Mouse (Mus musculus): Measurements from ENCODE around the gene Iqca. TPM values are rescaled to one million over a fixed set of nuclear protein-coding genes. Genes with fewer than 3 reads are reported as not detected.

Gene Iqca
- total and polyA plus RNA-seq, 2 experiments from 2014 or later, result not detected

GRCm38 (mm10) chr1:90100360-90101232 lies 52.6 kb downstream of the Iqca start:
- no peak for ATAC-seq (ENCODE audit: insufficient read depth, low read depth)
- no peak for TF ChIP-seq EP300 (IDR thresholded peaks at IDR 0.05; ENCODE audit: low read depth)
- TF ChIP-seq CTCF (IDR thresholded peaks at IDR 0.05; ENCODE audit: low read depth), result no peak
- DNase-seq (ENCODE audit: low spot score), result no peak

DNA sequence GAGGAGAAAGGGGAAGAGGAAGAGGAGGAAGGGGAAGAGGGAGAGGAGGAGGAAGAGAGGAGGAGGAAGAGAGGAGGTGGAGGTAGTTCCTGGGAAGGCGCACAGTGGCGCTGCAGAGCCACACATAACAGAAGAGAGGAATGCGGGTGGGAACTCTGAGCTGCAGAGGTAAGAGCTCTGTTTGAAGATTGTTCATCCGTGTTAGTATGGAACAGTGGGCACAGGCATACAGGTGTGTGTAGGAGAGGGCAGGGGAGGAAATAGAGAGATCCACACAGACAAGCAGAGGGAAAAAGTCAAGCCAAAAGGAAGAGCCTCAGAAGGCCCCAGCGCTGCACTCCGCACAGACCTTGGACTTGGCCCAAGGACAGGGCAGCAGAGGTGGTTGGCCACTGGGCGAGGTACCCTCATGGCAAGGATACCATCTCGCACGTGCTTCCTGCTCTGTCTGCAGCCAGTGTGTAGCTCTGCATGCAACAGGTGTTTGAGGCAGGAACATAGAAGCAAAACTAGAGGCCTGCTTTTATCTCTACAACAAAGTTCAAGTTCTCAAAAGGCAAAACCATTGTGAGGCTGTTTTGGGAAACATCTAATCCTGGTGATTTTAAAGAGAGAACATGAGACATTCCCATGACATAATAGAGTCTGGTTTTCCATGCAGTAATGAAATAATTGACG lies 60.2 kb downstream of the Iqca start:
- Histone ChIP-seq H3K9me3 (replicated peaks; ENCODE audit: control insufficient read depth, low read length) (peaks cover 5% of the 10 kb centered on the region), H3K27ac (ENCODE audit: low read depth) (no peak overlapping the region), H3K27me3 (ENCODE audit: control insufficient read depth, insufficient read depth, low read length) (no peaks in the 10 kb centered on the region), H3K4me2 (ENCODE audit: low read depth, low read length) (no peak overlapping the region), H3K9ac (replicated peaks; ENCODE audit: low read depth, low read length) (no peak overlapping the region), H3K36me3 (replicated peaks; ENCODE audit: control insufficient read depth, insufficient read depth, low read length) (no peaks in the 10 kb centered on the region), H3K4me3 (ENCODE audit: low read depth, low read length) (no peak overlapping the region), H3K4me1 (ENCODE audit: control insufficient read depth, insufficient read depth) (no peaks in the 10 kb centered on the region)
- no peak for TF ChIP-seq EP300 (IDR thresholded peaks at IDR 0.05; ENCODE audit: low read depth)
- TF ChIP-seq CTCF (IDR thresholded peaks at IDR 0.05; ENCODE audit: low read depth), result no peak
- 76% methylated on average over 10 of the region's 10 CpGs for WGBS
- ATAC-seq (ENCODE audit: insufficient read depth, low read depth) (no peak), DNase-seq (ENCODE audit: low spot score) (no peak)

More at GRCm38 (mm10) chr1:90100360-90101232, 52.6 kb downstream of the Iqca start:
- Histone ChIP-seq H3K9ac (replicated peaks; ENCODE audit: low read depth, low read length) (no peak overlapping the region), H3K27me3 (ENCODE audit: control insufficient read depth, insufficient read depth, low read length) (no peaks in the 10 kb centered on the region), H3K4me3 (ENCODE audit: low read depth, low read length) (no peak overlapping the region), H3K27ac (ENCODE audit: low read depth) (no peak overlapping the region), H3K4me2 (ENCODE audit: low read depth, low read length) (no peak overlapping the region), H3K4me1 (ENCODE audit: control insufficient read depth, insufficient read depth) (no peaks in the 10 kb centered on the region), H3K36me3 (replicated peaks; ENCODE audit: control insufficient read depth, insufficient read depth, low read length) (no peaks in the 10 kb centered on the region), H3K9me3 (replicated peaks; ENCODE audit: control insufficient read depth, low read length) (no peaks in the 10 kb centered on the region)
- WGBS, result 58% methylated on average over 10 of the region's 10 CpGs

DNA sequence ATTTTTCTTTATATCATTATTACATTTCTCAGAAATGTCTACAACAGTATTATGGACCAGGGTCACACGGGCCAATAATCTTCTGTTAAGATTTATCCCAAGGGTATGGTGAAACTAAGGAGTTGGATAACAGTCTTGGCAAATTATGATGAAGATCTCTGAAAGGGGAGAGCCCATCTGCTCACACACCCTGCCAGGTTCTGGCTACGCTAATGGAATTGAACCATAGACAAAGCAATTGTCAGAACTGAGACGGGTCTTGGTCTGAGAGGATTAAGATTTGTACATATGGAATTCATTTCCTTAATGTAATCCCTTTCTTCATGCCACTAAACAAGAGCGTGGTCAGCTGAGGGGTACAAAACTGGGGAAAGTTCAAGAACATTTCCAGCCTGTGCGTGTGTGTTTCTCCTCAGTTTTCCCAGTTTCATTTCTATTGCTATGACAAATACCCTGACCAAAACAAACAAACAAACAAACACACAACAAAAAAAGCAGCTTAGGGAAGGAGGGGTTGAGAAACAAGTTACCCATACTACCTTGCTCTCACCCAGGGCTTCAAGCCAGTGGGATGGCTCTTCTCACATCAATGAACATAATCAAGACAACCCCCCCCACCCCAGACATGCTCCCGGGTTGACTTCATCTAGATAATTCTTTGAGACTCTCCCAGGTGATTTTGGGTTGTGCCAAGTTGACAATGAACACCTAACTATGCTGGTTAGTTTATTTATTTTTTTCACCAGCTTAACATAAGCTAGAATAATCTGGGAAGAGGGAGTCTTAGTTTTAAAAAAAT lies 64.8 kb downstream of the Iqca start:
- WGBS, result 78% methylated on average over 6 of the region's 6 CpGs
- Histone ChIP-seq H3K9ac (replicated peaks; ENCODE audit: low read depth, low read length) (no peak overlapping the region), H3K4me2 (ENCODE audit: low read depth, low read length) (no peak overlapping the region), H3K9me3 (replicated peaks; ENCODE audit: control insufficient read depth, low read length) (peaks cover 5% of the 10 kb centered on the region), H3K4me1 (ENCODE audit: control insufficient read depth, insufficient read depth) (no peaks in the 10 kb centered on the region), H3K27me3 (ENCODE audit: control insufficient read depth, insufficient read depth, low read length) (no peaks in the 10 kb centered on the region), H3K36me3 (replicated peaks; ENCODE audit: control insufficient read depth, insufficient read depth, low read length) (no peaks in the 10 kb centered on the region), H3K4me3 (ENCODE audit: low read depth, low read length) (no peak overlapping the region), H3K27ac (ENCODE audit: low read depth) (no peak overlapping the region)
- ATAC-seq (ENCODE audit: insufficient read depth, low read depth) (no peak), DNase-seq (ENCODE audit: low spot score) (no peak)
- TF ChIP-seq CTCF (IDR thresholded peaks at IDR 0.05; ENCODE audit: low read depth), result no peak

- 81% methylated on average over 10 of the region's 10 CpGs for WGBS
- H3K4me3 ChIP-seq (ENCODE audit: low read depth, low read length), result no peak overlapping the region
- no peak overlapping the region for H3K27ac ChIP-seq (ENCODE audit: low read depth)
- H3K27me3 ChIP-seq (ENCODE audit: control insufficient read depth, insufficient read depth, low read length), result no peaks in the 10 kb centered on the region
- no peaks in the 10 kb centered on the region for H3K36me3 ChIP-seq (replicated peaks; ENCODE audit: control insufficient read depth, insufficient read depth, low read length)
- no peak overlapping the region for H3K4me2 ChIP-seq (ENCODE audit: low read depth, low read length)
- no peak for ATAC-seq (ENCODE audit: insufficient read depth, low read depth)
- no peaks in the 10 kb centered on the region for H3K9me3 ChIP-seq (replicated peaks; ENCODE audit: control insufficient read depth, low read length)
- H3K9ac ChIP-seq (replicated peaks; ENCODE audit: low read depth, low read length), result no peak overlapping the region
- TF ChIP-seq EP300 (IDR thresholded peaks at IDR 0.05; ENCODE audit: low read depth) (no peak), CTCF (IDR thresholded peaks at IDR 0.05; ENCODE audit: low read depth) (no peak)
- DNase-seq (ENCODE audit: low spot score), result no peak
- no peaks in the 10 kb centered on the region for H3K4me1 ChIP-seq (ENCODE audit: control insufficient read depth, insufficient read depth)
Observed at GRCm38 (mm10) chr1:90086461-90086860, 66.7 kb downstream of the Iqca start.

DNA sequence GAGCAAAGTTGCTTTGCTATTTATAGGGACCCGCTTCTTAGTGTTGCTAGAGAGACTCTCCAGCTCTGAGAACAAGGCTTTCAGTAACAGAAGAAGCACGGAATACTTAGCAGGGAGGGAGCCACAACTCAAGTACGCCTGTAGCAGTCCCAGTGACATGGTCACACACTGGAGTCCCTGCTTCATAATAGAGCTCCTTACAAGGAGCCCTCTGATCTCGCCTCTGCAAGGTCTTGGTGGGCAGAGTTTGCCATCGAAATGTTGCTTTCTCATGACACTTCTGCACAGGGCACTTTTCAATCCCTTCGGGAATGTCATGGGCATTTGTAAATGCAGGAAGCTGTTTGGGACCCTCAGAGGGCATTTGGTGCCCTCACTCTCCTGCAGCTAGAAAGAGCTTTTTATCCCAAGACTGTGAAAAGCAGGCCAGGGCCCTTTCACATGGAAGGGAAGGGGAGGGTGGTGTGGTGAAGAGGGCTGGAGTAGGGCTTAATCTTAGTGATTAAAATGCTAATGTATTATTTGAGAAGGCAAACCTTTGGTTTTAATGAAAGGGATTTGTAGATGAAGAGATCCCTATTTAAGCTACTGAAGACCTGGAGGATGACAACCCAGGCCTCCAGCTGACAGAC lies 67.6 kb downstream of the Iqca start:
- WGBS, result 56% methylated on average over 6 of the region's 6 CpGs
- DNase-seq (ENCODE audit: low spot score) (no peak), ATAC-seq (ENCODE audit: insufficient read depth, low read depth) (no peak)
- Histone ChIP-seq H3K4me2 (ENCODE audit: low read depth, low read length) (no peak overlapping the region), H3K4me3 (ENCODE audit: low read depth, low read length) (no peak overlapping the region), H3K4me1 (ENCODE audit: control insufficient read depth, insufficient read depth) (no peaks in the 10 kb centered on the region), H3K36me3 (replicated peaks; ENCODE audit: control insufficient read depth, insufficient read depth, low read length) (no peaks in the 10 kb centered on the region), H3K9ac (replicated peaks; ENCODE audit: low read depth, low read length) (no peak overlapping the region), H3K27ac (ENCODE audit: low read depth) (no peak overlapping the region), H3K9me3 (replicated peaks; ENCODE audit: control insufficient read depth, low read length) (no peaks in the 10 kb centered on the region), H3K27me3 (ENCODE audit: control insufficient read depth, insufficient read depth, low read length) (no peaks in the 10 kb centered on the region)
- TF ChIP-seq EP300 (IDR thresholded peaks at IDR 0.05; ENCODE audit: low read depth) (no peak), CTCF (IDR thresholded peaks at IDR 0.05; ENCODE audit: low read depth) (no peak)
